Mouse (Mus musculus): ENCODE results near the gene Tbc1d4. TPM values are rescaled to one million over a fixed set of nuclear protein-coding genes. Genes with fewer than 3 reads are reported as not detected.

Tbc1d4 gene
- polyA plus RNA-seq, 1 experiment: 0.04 TPM

- no peak for TF ChIP-seq TAL1 (IDR thresholded peaks at IDR 0.05; ENCODE audit: low read length)
- no peak for TF ChIP-seq GATA1 (IDR thresholded peaks at IDR 0.05; ENCODE audit: low read length)
- H3K9me3 ChIP-seq (ENCODE audit: control insufficient read depth, low read length): no peaks in the 10 kb centered on the region
- H3K36me3 ChIP-seq (ENCODE audit: control insufficient read depth): no peaks in the 10 kb centered on the region
- H3K4me3 ChIP-seq (replicated peaks): no peak overlapping the region
- no peaks in the 10 kb centered on the region for H3K4me1 ChIP-seq (ENCODE audit: control insufficient read depth)
- H3K27me3 ChIP-seq (ENCODE audit: control insufficient read depth): no peaks in the 10 kb centered on the region
Measured at GRCm38 (mm10) chr14:101447857-101448256, 161.1 kb downstream of the Tbc1d4 start.

GRCm38 (mm10) chr14:101445205-101445604, 163.8 kb downstream of the Tbc1d4 start:
- TF ChIP-seq TAL1 (IDR thresholded peaks at IDR 0.05; ENCODE audit: low read length) (no peak), GATA1 (IDR thresholded peaks at IDR 0.05; ENCODE audit: low read length) (no peak)
- no peaks in the 10 kb centered on the region for H3K36me3 ChIP-seq (ENCODE audit: control insufficient read depth)

GRCm38 (mm10) chr14:101437925-101438324, 171.1 kb downstream of the Tbc1d4 start:
- no peaks in the 10 kb centered on the region for H3K4me1 ChIP-seq (ENCODE audit: control insufficient read depth)
- H3K9me3 ChIP-seq (ENCODE audit: control insufficient read depth, low read length): peaks cover 3% of the 10 kb centered on the region; the same call in 1 of the 2 replicates
- H3K36me3 ChIP-seq (ENCODE audit: control insufficient read depth): no peaks in the 10 kb centered on the region
- TF ChIP-seq TAL1 (IDR thresholded peaks at IDR 0.05; ENCODE audit: low read length) (no peak), GATA1 (IDR thresholded peaks at IDR 0.05; ENCODE audit: low read length) (no peak)
- no peaks in the 10 kb centered on the region for H3K27me3 ChIP-seq (ENCODE audit: control insufficient read depth)
- no peak overlapping the region for H3K4me3 ChIP-seq (replicated peaks)

More at GRCm38 (mm10) chr14:101445205-101445604, 163.8 kb downstream of the Tbc1d4 start:
- Histone ChIP-seq H3K4me1 (ENCODE audit: control insufficient read depth) (no peaks in the 10 kb centered on the region), H3K4me3 (replicated peaks) (no peak overlapping the region), H3K9me3 (ENCODE audit: control insufficient read depth, low read length) (no peaks in the 10 kb centered on the region), H3K27me3 (ENCODE audit: control insufficient read depth) (no peaks in the 10 kb centered on the region)

- TF ChIP-seq TAL1 (IDR thresholded peaks at IDR 0.05; ENCODE audit: low read length) (no peak), GATA1 (IDR thresholded peaks at IDR 0.05; ENCODE audit: low read length) (no peak)
- no peaks in the 10 kb centered on the region for H3K9me3 ChIP-seq (ENCODE audit: control insufficient read depth, low read length)
- no peaks in the 10 kb centered on the region for H3K4me1 ChIP-seq (ENCODE audit: control insufficient read depth)
- H3K36me3 ChIP-seq (ENCODE audit: control insufficient read depth): no peaks in the 10 kb centered on the region
- H3K4me3 ChIP-seq (replicated peaks): no peak overlapping the region
- H3K27me3 ChIP-seq (ENCODE audit: control insufficient read depth): no peaks in the 10 kb centered on the region
Measured at GRCm38 (mm10) chr14:101430536-101430935, 178.5 kb downstream of the Tbc1d4 start.

GRCm38 (mm10) chr14:101428805-101429516, 180.0 kb downstream of the Tbc1d4 start:
- Histone ChIP-seq H3K4me1 (ENCODE audit: control insufficient read depth) (no peaks in the 10 kb centered on the region), H3K9me3 (ENCODE audit: control insufficient read depth, low read length) (no peaks in the 10 kb centered on the region), H3K36me3 (ENCODE audit: control insufficient read depth) (no peaks in the 10 kb centered on the region), H3K27me3 (ENCODE audit: control insufficient read depth) (no peaks in the 10 kb centered on the region), H3K4me3 (replicated peaks) (no peak overlapping the region)
- TF ChIP-seq TAL1 (IDR thresholded peaks at IDR 0.05; ENCODE audit: low read length) (no peak), GATA1 (IDR thresholded peaks at IDR 0.05; ENCODE audit: low read length) (no peak)

- H3K36me3 ChIP-seq (ENCODE audit: control insufficient read depth): no peaks in the 10 kb centered on the region
- no peak overlapping the region for H3K4me3 ChIP-seq (replicated peaks)
- peaks cover 3% of the 10 kb centered on the region; the same call in 1 of the 2 replicates for H3K9me3 ChIP-seq (ENCODE audit: control insufficient read depth, low read length)
- TF ChIP-seq GATA1 (IDR thresholded peaks at IDR 0.05; ENCODE audit: low read length) (no peak), TAL1 (IDR thresholded peaks at IDR 0.05; ENCODE audit: low read length) (no peak)
- H3K4me1 ChIP-seq (ENCODE audit: control insufficient read depth): no peaks in the 10 kb centered on the region
- no peaks in the 10 kb centered on the region for H3K27me3 ChIP-seq (ENCODE audit: control insufficient read depth)
Measured at GRCm38 (mm10) chr14:101417679-101418078, 191.3 kb downstream of the Tbc1d4 start.

Other genes starting within 250 kb of the Tbc1d4 start
- gene Commd6, start 31.5 kb upstream of the Tbc1d4 start, polyA plus RNA-seq (2012): 0.34 and 0.43 TPM in 2 replicates
- gene Uchl3, start 44.8 kb upstream of the Tbc1d4 start, polyA plus RNA-seq (2012): 0.38 and 0.61 TPM in 2 replicates
- gene Gm9922, start 120.6 kb upstream of the Tbc1d4 start, polyA plus RNA-seq (2012): not detected in 2 replicates
- gene Lmo7, start 120.8 kb upstream of the Tbc1d4 start, polyA plus RNA-seq (2012): 0.01 and 0.08 TPM in 2 replicates

All from erythroblast, embryonic 14.5 days (primary cell).